Mouse (Mus musculus) inflammation-experienced regulatory T-cells, adult 6 months (primary cell): Measurements from ENCODE around the gene Ube2v1. TPM values are rescaled to one million over a fixed set of nuclear protein-coding genes. Genes with fewer than 3 reads are reported as not detected.

Experiments
- ATAC-seq: one replicate; pipeline ENCODE4 v1.8.0; 2017
- polyA plus RNA-seq, 3 experiments: library from polyadenylated mRNA; unstranded; fragments of 100-300 nt; shearing (Covaris generic); gene quantifications; one replicate each; pipeline ENCODE4 v1.2.1; 2017

Ube2v1 gene
- polyA plus RNA-seq, 3 experiments from 2014 or later: 370 to 426 (median 380) TPM

- ATAC-seq: no peak
These were observed 72.5 kb downstream of the Ube2v1 start for GRCm38 (mm10) chr2:167559413-167559812.

Other genes starting within 250 kb of the Ube2v1 start
- 10 to 100 TPM; 28.6 to 62.5 (median 41.6) TPM for gene Slc9a8, start 210.4 kb downstream of the Ube2v1 start, polyA plus RNA-seq
- 100 to 1,000 TPM; 145 to 194 (median 193) TPM for gene Rnf114, start 139.4 kb downstream of the Ube2v1 start, polyA plus RNA-seq
- gene Spata2, start 139.2 kb downstream of the Ube2v1 start, polyA plus RNA-seq: 10 to 100 TPM in 2 of 3 experiments, 1 to 10 TPM in 1; 9.6 to 16.5 (median 12.2) TPM
- gene Snai1, start 93.9 kb downstream of the Ube2v1 start, polyA plus RNA-seq: not detected
- not detected for gene Gm20431, start 29.4 kb upstream of the Ube2v1 start, polyA plus RNA-seq
- 1 to 10 TPM in 2 of 3 experiments, under 1 TPM in 1; 0.65 to 3.2 (median 2.1) TPM for gene Cebpb, start 56.8 kb upstream of the Ube2v1 start, polyA plus RNA-seq
- gene Tmem189, start 57.7 kb upstream of the Ube2v1 start, polyA plus RNA-seq: 10 to 100 TPM; 12.5 to 16.8 (median 12.8) TPM